Mouse (Mus musculus) T-helper 1 cell (primary cell): ENCODE data around the gene Naa11.

Experiments used
- in situ Hi-C: fragments of 300-600 bp; cut with MboI, MseI; formaldehyde crosslinking; loops from one replicate; pipeline ENCODE4 v1.15.1; 2025; ENCODE audit warnings: high pct_unique_total_duplicates

Naa11 gene

GRCm38 (mm10) chr5:97345129-97345528 is 47.0 kb downstream of the Naa11 start:
- in situ Hi-C loops: no loop called here

GRCm38 (mm10) chr5:97344144-97344543 is 48.0 kb downstream of the Naa11 start:
- in situ Hi-C loops: no loop called here

- in situ Hi-C loops: no loop called here
Observed at GRCm38 (mm10) chr5:97334794-97335193, 57.4 kb downstream of the Naa11 start.
